Mouse (Mus musculus) lung, postnatal 0 days (tissue): ENCODE data around the gene Ccdc13.

Experiments
- CTCF ChIP-seq: IDR thresholded peaks from 2 replicates; pipeline ENCODE4 v1.5.1; 2016; ENCODE audit warnings: antibody characterized with exemption, mild to moderate bottlenecking
- EP300 ChIP-seq: IDR thresholded peaks from 2 replicates; pipeline ENCODE4 v1.6.1; 2016; ENCODE audit warnings: antibody characterized with exemption, mild to moderate bottlenecking, control low read depth

- TF ChIP-seq EP300 (no peak), CTCF (no peak)
Observed at GRCm38 (mm10) chr9:121838829-121839621, at the start of gene Ccdc13.
